ENCODE assay signal across 8 mouse cellular contexts in the genomic region with DNA sequence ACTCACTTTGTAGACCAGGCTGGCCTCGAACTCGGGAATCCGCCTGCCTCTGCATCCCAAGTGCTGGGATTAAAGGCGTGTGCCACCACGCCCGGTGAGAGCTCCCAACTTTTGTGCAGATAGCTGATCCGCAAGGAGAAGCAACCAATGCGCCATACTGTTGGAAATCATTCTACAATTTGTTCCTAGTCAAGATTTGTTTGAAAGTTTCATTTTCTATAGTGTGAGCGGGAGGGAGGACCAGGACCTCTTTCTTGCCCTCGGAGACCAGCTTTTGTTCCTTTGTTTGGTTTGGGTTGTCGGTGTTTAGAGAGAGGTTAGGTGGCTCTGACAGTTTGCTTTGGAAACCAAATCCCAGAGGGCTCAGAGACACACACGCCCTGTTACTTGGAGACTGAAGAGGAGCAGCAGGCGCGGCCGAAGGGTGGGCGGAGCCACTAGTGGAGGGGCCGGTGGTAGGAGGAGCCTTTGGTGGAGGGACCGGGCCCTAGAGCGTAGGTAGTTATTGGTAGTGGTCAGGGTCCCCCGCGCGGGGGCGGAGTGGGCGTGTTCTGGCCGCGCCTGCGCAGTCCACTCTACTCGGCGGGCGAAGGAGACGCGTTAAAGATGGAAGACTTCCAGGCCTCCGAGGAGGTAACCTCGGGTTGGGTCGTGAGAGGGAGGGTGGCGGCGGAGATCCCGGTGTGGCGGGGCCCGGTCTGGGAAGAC. TPM values are rescaled to one million over a fixed set of nuclear protein-coding genes. Genes with fewer than 3 reads are reported as not detected.
DNase-seq lines count a peak whose midpoint lies in the region; ATAC-seq and TF ChIP-seq lines count a peak whose summit lies in the region.
"Not testable (repeated sequence)": the region's sequence is repeated elsewhere in the genome, so short reads cannot be mapped to it uniquely, and the experiment has no call there.

A gene (plus strand): TSS at position 468 of the 708 bp plus-strand sequence.

- TF ChIP-seq POLR2A in testis, adult 2 months (IDR thresholded peaks at IDR 0.05; ENCODE audit: control insufficient read depth, low read depth, low read length): 0 out of 2 replicates have a peak, but pooled peaks have one; percentile 48

- H3K4me1 ChIP-seq in heart, embryonic 16.5 days (ENCODE audit: control insufficient read depth, insufficient read depth, low read length); liver, embryonic 16.5 days (ENCODE audit: control insufficient read depth, low read depth, low read length); neural tube, embryonic 12.5 days; testis, adult 2 months (ENCODE audit: control insufficient read depth, insufficient read depth, low read length): not testable (repeated sequence)

- TF ChIP-seq CTCF in testis, adult 2 months (IDR thresholded peaks at IDR 0.05; ENCODE audit: control insufficient read depth, insufficient read depth, insufficient replicate concordance, low read depth, low read length): not testable (repeated sequence)

- peak within 1 kb of the TSS; percentile 60 for H3K4me2 ChIP-seq in heart, embryonic 16.5 days (ENCODE audit: low read depth, low read length)
- peak within 1 kb of the TSS; percentile 42; the same call in 1 of the 2 replicates for H3K4me2 ChIP-seq in liver, embryonic 16.5 days (ENCODE audit: low read depth, low read length)
- peak within 1 kb of the TSS; percentile 46 for H3K4me2 ChIP-seq in neural tube, embryonic 12.5 days (replicated peaks)

- not testable (repeated sequence) for H3K9me3 ChIP-seq in heart, embryonic 16.5 days (replicated peaks; ENCODE audit: control insufficient read depth, low read length); liver, embryonic 16.5 days (replicated peaks; ENCODE audit: control insufficient read depth, low read length); neural tube, embryonic 12.5 days

- peak; percentile 97 for ATAC-seq in heart, embryonic 16.5 days (replicated peaks; ENCODE audit: extremely low read depth, insufficient read depth, low FRiP score)
- peak; percentile 99 for ATAC-seq in liver, embryonic 16.5 days (ENCODE audit: low read depth)
- peak; percentile 95 for ATAC-seq in neural tube, embryonic 12.5 days (ENCODE audit: low FRiP score, low read depth)

- H3K4me3 ChIP-seq in heart, embryonic 16.5 days (ENCODE audit: low read length): peak within 1 kb of the TSS; percentile 50
- peak within 1 kb of the TSS; percentile 46 for H3K4me3 ChIP-seq in liver, embryonic 16.5 days (ENCODE audit: low read depth, low read length)
- H3K4me3 ChIP-seq in neural tube, embryonic 12.5 days: peak within 1 kb of the TSS; percentile 29
- H3K4me3 ChIP-seq in testis, adult 2 months (ENCODE audit: control insufficient read depth, low read depth, low read length): peak within 1 kb of the TSS; percentile 48

- H3K36me3 ChIP-seq in heart, embryonic 16.5 days (ENCODE audit: control insufficient read depth, insufficient read depth); liver, embryonic 16.5 days (ENCODE audit: control insufficient read depth, insufficient read depth); neural tube, embryonic 12.5 days; testis, adult 2 months (ENCODE audit: control insufficient read depth, insufficient read depth, low read length): not testable (repeated sequence)

- peak within 1 kb of the TSS; percentile 69; the same call in 1 of the 2 replicates for H3K27ac ChIP-seq in heart, embryonic 16.5 days (ENCODE audit: low read length)
- H3K27ac ChIP-seq in liver, embryonic 16.5 days (ENCODE audit: low read length); neural tube, embryonic 12.5 days: not testable (repeated sequence)
- H3K27ac ChIP-seq in testis, adult 2 months (ENCODE audit: control insufficient read depth, insufficient read depth, low read depth, low read length): peak within 1 kb of the TSS; percentile 75

- WGBS in heart, embryonic 16.5 days: 6% methylated on average over 25 of the region's 40 CpGs
- WGBS in liver, embryonic 16.5 days (ENCODE audit: insufficient replicate concordance): 8% methylated on average over 25 of the region's 40 CpGs
- WGBS in neural tube, embryonic 12.5 days: 18% methylated on average over 30 of the region's 40 CpGs

- peak within 1 kb of the TSS; percentile 62 for H3K9ac ChIP-seq in heart, embryonic 16.5 days (ENCODE audit: low read length)
- 0 out of 2 replicates have a peak within 1 kb of the TSS, but pooled peaks have one; percentile 20 for H3K9ac ChIP-seq in liver, embryonic 16.5 days (ENCODE audit: low read depth, low read length)
- H3K9ac ChIP-seq in neural tube, embryonic 12.5 days: not testable (repeated sequence)

- H3K27me3 ChIP-seq in heart, embryonic 16.5 days (ENCODE audit: control insufficient read depth, insufficient read depth, low read length); liver, embryonic 16.5 days (ENCODE audit: control insufficient read depth, insufficient read depth, low read depth, low read length); neural tube, embryonic 12.5 days (replicated peaks); testis, adult 2 months (ENCODE audit: control insufficient read depth, insufficient read depth, low read length): not testable (repeated sequence)

- peak; percentile 61 for DNase-seq in CD8-positive naive resting alpha-beta T cell, adult 2 months (ENCODE audit: low read depth in 2 of 2, low spot score in 2 of 2)
- peak; percentile 57 for DNase-seq in c-Kit-negative CD71-positive TER-119-positive erythroid progenitor cells, embryonic 14.5 days (ENCODE audit: low read depth, low spot score)
- DNase-seq in fibroblast of lung, adult 2 months (ENCODE audit: low read depth): peak; percentile 31
- DNase-seq in kidney, postnatal 25 days: peak; percentile 84 to 90

RNA-seq across cellular contexts. Expression of the gene that starts here (rescaled TPM):
- polyA plus RNA-seq in heart, embryonic 16.5 days (2015; fragmentation: Nextera tagmentation; extraction: Ambion mirVana): 27.9 and 28.4 TPM in 2 replicates
- polyA plus RNA-seq in liver, embryonic 16.5 days (2015; fragmentation: Nextera tagmentation; extraction: Ambion mirVana): 8.5 and 9.3 TPM in 2 replicates
- 61.0 and 78.0 TPM in 2 replicates for polyA plus RNA-seq in neural tube, embryonic 12.5 days (2016; fragmentation: Nextera tagmentation; extraction: Ambion mirVana)
- 13.9 and 14.1 TPM in 2 replicates for polyA plus RNA-seq in testis, adult 2 months (2012; rRNA removed)

Comparison
In these comparisons a context has a peak if more than half of its experiments do, and no peak if none do; other contexts are left out.
1. DNase-seq: peak in every context shown above with its lines; median percentile 87 in kidney, postnatal 25 days; 61 in CD8-positive naive resting alpha-beta T cell, adult 2 months; 57 in c-Kit-negative CD71-positive TER-119-positive erythroid progenitor cells, embryonic 14.5 days; 31 in fibroblast of lung, adult 2 months.